Mouse (Mus musculus): ENCODE measurements around the gene Rab5b. TPM values are rescaled to one million over a fixed set of nuclear protein-coding genes. Genes with fewer than 3 reads are reported as not detected.

The Rab5b gene
- polyA plus RNA-seq (2015; fragmentation: Nextera tagmentation; extraction: Ambion mirVana), result 106 and 107 TPM in 2 replicates

GRCm38 (mm10) chr10:128695992-128696807, at the start of gene Rab5b:
Gene Rab5b (minus strand): TSS chr10:128696264.
- H3K9me3 ChIP-seq, result no peaks in the 10 kb centered on the region
- peak within 1 kb of the TSS; percentile 93 for H3K4me3 ChIP-seq (replicated peaks)
- peak within 1 kb of the TSS; percentile 96 for H3K9ac ChIP-seq (replicated peaks)
- no peaks in the 10 kb centered on the region for H3K27me3 ChIP-seq
- H3K4me1 ChIP-seq (replicated peaks), result peaks cover 16% of the 10 kb centered on the region
- H3K4me2 ChIP-seq (replicated peaks), result peak within 1 kb of the TSS; percentile 78
- peak; percentile 99 for ATAC-seq
- peak within 1 kb of the TSS; percentile 98 for H3K27ac ChIP-seq
- 0 out of 2 replicates have a peak, but pooled peaks cover 2% of the 10 kb centered on the region for H3K36me3 ChIP-seq
- 1% methylated on average over 40 of the region's 40 CpGs for WGBS

GRCm38 (mm10) chr10:128744680-128745601, 48.9 kb upstream of the Rab5b start, which contains the start of gene Dgka:
Gene Dgka (minus strand): TSS chr10:128744855.
- 23% methylated on average over 18 of the region's 18 CpGs for WGBS
- Histone ChIP-seq H3K27me3 (peaks cover 60% of the 10 kb centered on the region), H3K36me3 (no peaks in the 10 kb centered on the region), H3K27ac (no peak within 1 kb of the TSS), H3K4me2 (replicated peaks) (peak within 1 kb of the TSS; percentile 85), H3K4me1 (replicated peaks) (peaks cover 36% of the 10 kb centered on the region), H3K4me3 (replicated peaks) (peak within 1 kb of the TSS; percentile 53), H3K9me3 (no peaks in the 10 kb centered on the region), H3K9ac (replicated peaks) (peak within 1 kb of the TSS; percentile 71)
- no peak for ATAC-seq

- H3K9ac ChIP-seq (replicated peaks), result peak overlapping the region; percentile 71
- H3K4me2 ChIP-seq (replicated peaks), result peak overlapping the region; percentile 85
- H3K27me3 ChIP-seq, result peaks cover 60% of the 10 kb centered on the region
- H3K36me3 ChIP-seq, result no peaks in the 10 kb centered on the region
- peak overlapping the region; percentile 53 for H3K4me3 ChIP-seq (replicated peaks)
- H3K4me1 ChIP-seq (replicated peaks), result peaks cover 29% of the 10 kb centered on the region
- 14% methylated on average over 8 of the region's 8 CpGs for WGBS
- no peaks in the 10 kb centered on the region for H3K9me3 ChIP-seq
- ATAC-seq, result no peak
- H3K27ac ChIP-seq, result no peak overlapping the region
These were observed 48.1 kb upstream of the Rab5b start for GRCm38 (mm10) chr10:128744211-128744610.

GRCm38 (mm10) chr10:128743791-128744191, 47.7 kb upstream of the Rab5b start:
- ATAC-seq, result peak; percentile 16; the same call in 1 of the 2 replicates
- Histone ChIP-seq H3K4me3 (replicated peaks) (peak overlapping the region; percentile 53), H3K4me1 (replicated peaks) (peaks cover 25% of the 10 kb centered on the region), H3K27ac (no peak overlapping the region), H3K36me3 (no peaks in the 10 kb centered on the region), H3K9me3 (no peaks in the 10 kb centered on the region), H3K27me3 (peaks cover 60% of the 10 kb centered on the region), H3K9ac (replicated peaks) (peak overlapping the region; percentile 71), H3K4me2 (replicated peaks) (peak overlapping the region; percentile 85)
- 1% methylated on average over 27 of the region's 37 CpGs for WGBS

GRCm38 (mm10) chr10:128743235-128743634, 47.2 kb upstream of the Rab5b start:
- Histone ChIP-seq H3K4me2 (replicated peaks) (peak overlapping the region; percentile 85), H3K9ac (replicated peaks) (peak overlapping the region; percentile 71), H3K4me3 (replicated peaks) (peak overlapping the region; percentile 53), H3K27ac (no peak overlapping the region), H3K36me3 (no peaks in the 10 kb centered on the region), H3K9me3 (no peaks in the 10 kb centered on the region), H3K4me1 (replicated peaks) (peaks cover 25% of the 10 kb centered on the region), H3K27me3 (peaks cover 60% of the 10 kb centered on the region)
- 7% methylated on average over 7 of the region's 7 CpGs for WGBS
- no peak for ATAC-seq

- no peak overlapping the region for H3K27ac ChIP-seq
- no peaks in the 10 kb centered on the region for H3K36me3 ChIP-seq
- H3K9me3 ChIP-seq, result no peaks in the 10 kb centered on the region
- no peak overlapping the region for H3K4me2 ChIP-seq (replicated peaks)
- no peak for ATAC-seq
- peaks cover 25% of the 10 kb centered on the region for H3K4me1 ChIP-seq (replicated peaks)
- H3K9ac ChIP-seq (replicated peaks), result no peak overlapping the region
- 42% methylated on average over 4 of the region's 4 CpGs for WGBS
- H3K27me3 ChIP-seq, result peaks cover 60% of the 10 kb centered on the region
- H3K4me3 ChIP-seq (replicated peaks), result peak overlapping the region; percentile 53; the same call in 1 of the 2 replicates
These were observed 46.6 kb upstream of the Rab5b start for GRCm38 (mm10) chr10:128742616-128743015.

GRCm38 (mm10) chr10:128740296-128740695, 44.2 kb upstream of the Rab5b start:
- Histone ChIP-seq H3K4me1 (replicated peaks) (peaks cover 24% of the 10 kb centered on the region), H3K9me3 (no peaks in the 10 kb centered on the region), H3K27ac (no peak overlapping the region), H3K4me3 (replicated peaks) (no peak overlapping the region), H3K36me3 (no peaks in the 10 kb centered on the region), H3K4me2 (replicated peaks) (no peak overlapping the region), H3K27me3 (peaks cover 47% of the 10 kb centered on the region), H3K9ac (replicated peaks) (no peak overlapping the region)
- no peak for ATAC-seq
- WGBS, result 78% methylated on average over 2 of the region's 2 CpGs

GRCm38 (mm10) chr10:128737435-128737834, 41.4 kb upstream of the Rab5b start:
- Histone ChIP-seq H3K4me2 (replicated peaks) (peak overlapping the region; percentile 43), H3K36me3 (no peaks in the 10 kb centered on the region), H3K9me3 (no peaks in the 10 kb centered on the region), H3K9ac (replicated peaks) (0 out of 2 replicates have a peak overlapping the region, but pooled peaks have one; percentile 23), H3K4me3 (replicated peaks) (0 out of 2 replicates have a peak overlapping the region, but pooled peaks have one; percentile 11), H3K4me1 (replicated peaks) (peaks cover 4% of the 10 kb centered on the region; the same call in 1 of the 2 replicates), H3K27me3 (peaks cover 18% of the 10 kb centered on the region), H3K27ac (no peak overlapping the region)
- WGBS, result 3% methylated on average over 15 of the region's 15 CpGs
- no peak for ATAC-seq

- no peak for ATAC-seq
- no peak overlapping the region for H3K4me3 ChIP-seq (replicated peaks)
- H3K27ac ChIP-seq, result no peak overlapping the region
- no peak overlapping the region for H3K4me2 ChIP-seq (replicated peaks)
- no peaks in the 10 kb centered on the region for H3K4me1 ChIP-seq (replicated peaks)
- no peaks in the 10 kb centered on the region for H3K36me3 ChIP-seq
- H3K9me3 ChIP-seq, result no peaks in the 10 kb centered on the region
- H3K27me3 ChIP-seq, result peaks cover 5% of the 10 kb centered on the region; the same call in 1 of the 2 replicates
- no peak overlapping the region for H3K9ac ChIP-seq (replicated peaks)
These were observed 35.9 kb upstream of the Rab5b start for GRCm38 (mm10) chr10:128731992-128732391.

GRCm38 (mm10) chr10:128731002-128731433, 35.0 kb upstream of the Rab5b start:
- no peak overlapping the region for H3K4me3 ChIP-seq (replicated peaks)
- H3K4me2 ChIP-seq (replicated peaks), result no peak overlapping the region
- H3K9ac ChIP-seq (replicated peaks), result no peak overlapping the region
- ATAC-seq, result peak; percentile 30; the same call in 1 of the 2 replicates
- H3K36me3 ChIP-seq, result no peaks in the 10 kb centered on the region
- H3K27ac ChIP-seq, result no peak overlapping the region
- no peaks in the 10 kb centered on the region for H3K9me3 ChIP-seq
- H3K4me1 ChIP-seq (replicated peaks), result no peaks in the 10 kb centered on the region
- 21% methylated on average over 10 of the region's 10 CpGs for WGBS
- H3K27me3 ChIP-seq, result peaks cover 5% of the 10 kb centered on the region; the same call in 1 of the 2 replicates

- no peak overlapping the region for H3K4me2 ChIP-seq (replicated peaks)
- H3K4me1 ChIP-seq (replicated peaks), result no peaks in the 10 kb centered on the region
- H3K9me3 ChIP-seq, result no peaks in the 10 kb centered on the region
- peaks cover 5% of the 10 kb centered on the region; the same call in 1 of the 2 replicates for H3K27me3 ChIP-seq
- no peak overlapping the region for H3K9ac ChIP-seq (replicated peaks)
- H3K27ac ChIP-seq, result no peak overlapping the region
- ATAC-seq, result no peak
- no peak overlapping the region for H3K4me3 ChIP-seq (replicated peaks)
- WGBS, result 83% methylated on average over 5 of the region's 5 CpGs
- no peaks in the 10 kb centered on the region for H3K36me3 ChIP-seq
These were observed 32.0 kb upstream of the Rab5b start for GRCm38 (mm10) chr10:128728059-128728458.
